Mouse (Mus musculus): Measurements from ENCODE around the gene Rbfox1. TPM values are rescaled to one million over a fixed set of nuclear protein-coding genes. Genes with fewer than 3 reads are reported as not detected.

Gene Rbfox1
- polyA plus RNA-seq, 1 experiment from 2014 or later = 2.3 TPM

GRCm38 (mm10) chr16:6840461-6840860 is 955.3 kb downstream of the Rbfox1 start:
- Histone ChIP-seq H3K4me2 (replicated peaks; ENCODE audit: low read depth) (no peak overlapping the region), H3K27me3 (replicated peaks; ENCODE audit: control insufficient read depth, insufficient read depth, low read length) (no peaks in the 10 kb centered on the region), H3K9me3 (ENCODE audit: control insufficient read depth) (no peaks in the 10 kb centered on the region), H3K4me1 (replicated peaks; ENCODE audit: control insufficient read depth, insufficient read depth, low read length) (no peaks in the 10 kb centered on the region), H3K36me3 (ENCODE audit: control insufficient read depth, insufficient read depth) (no peaks in the 10 kb centered on the region), H3K27ac (ENCODE audit: low read depth, low read length) (no peak overlapping the region), H3K4me3 (ENCODE audit: low read depth, low read length) (no peak overlapping the region), H3K9ac (ENCODE audit: low read depth, low read length) (no peak overlapping the region)
- ATAC-seq = no peak
- no peak for TF ChIP-seq CTCF (IDR thresholded peaks at IDR 0.05; ENCODE audit: low read depth)
- whole genome bisulfite sequencing = 76% methylated on average over 7 of the region's 7 CpGs

- no peak overlapping the region for H3K27ac ChIP-seq (ENCODE audit: low read depth, low read length)
- no peak for TF ChIP-seq CTCF (IDR thresholded peaks at IDR 0.05; ENCODE audit: low read depth)
- 61% methylated on average over 8 of the region's 8 CpGs for WGBS
- no peaks in the 10 kb centered on the region for H3K27me3 ChIP-seq (replicated peaks; ENCODE audit: control insufficient read depth, insufficient read depth, low read length)
- H3K36me3 ChIP-seq (ENCODE audit: control insufficient read depth, insufficient read depth) = no peaks in the 10 kb centered on the region
- no peak overlapping the region for H3K4me3 ChIP-seq (ENCODE audit: low read depth, low read length)
- no peak for ATAC-seq
- H3K9ac ChIP-seq (ENCODE audit: low read depth, low read length) = no peak overlapping the region
- no peaks in the 10 kb centered on the region for H3K4me1 ChIP-seq (replicated peaks; ENCODE audit: control insufficient read depth, insufficient read depth, low read length)
- no peak overlapping the region for H3K4me2 ChIP-seq (replicated peaks; ENCODE audit: low read depth)
- H3K9me3 ChIP-seq (ENCODE audit: control insufficient read depth) = no peaks in the 10 kb centered on the region
Measured at GRCm38 (mm10) chr16:6842066-6842785, 957.1 kb downstream of the Rbfox1 start.

- ATAC-seq = no peak
Measured at GRCm38 (mm10) chr16:6844659-6845058, 959.5 kb downstream of the Rbfox1 start.

GRCm38 (mm10) chr16:6851393-6851792 is 966.2 kb downstream of the Rbfox1 start:
- Histone ChIP-seq H3K27me3 (replicated peaks; ENCODE audit: control insufficient read depth, insufficient read depth, low read length) (no peaks in the 10 kb centered on the region), H3K27ac (ENCODE audit: low read depth, low read length) (no peak overlapping the region), H3K9ac (ENCODE audit: low read depth, low read length) (no peak overlapping the region), H3K36me3 (ENCODE audit: control insufficient read depth, insufficient read depth) (no peaks in the 10 kb centered on the region), H3K4me1 (replicated peaks; ENCODE audit: control insufficient read depth, insufficient read depth, low read length) (no peaks in the 10 kb centered on the region), H3K4me3 (ENCODE audit: low read depth, low read length) (no peak overlapping the region), H3K9me3 (ENCODE audit: control insufficient read depth) (no peaks in the 10 kb centered on the region), H3K4me2 (replicated peaks; ENCODE audit: low read depth) (no peak overlapping the region)
- TF ChIP-seq CTCF (IDR thresholded peaks at IDR 0.05; ENCODE audit: low read depth) = no peak
- 78% methylated on average over 9 of the region's 9 CpGs for WGBS
- ATAC-seq = no peak

More at GRCm38 (mm10) chr16:6844659-6845058, 959.5 kb downstream of the Rbfox1 start:
- H3K36me3 ChIP-seq (ENCODE audit: control insufficient read depth, insufficient read depth) = no peaks in the 10 kb centered on the region
- H3K27me3 ChIP-seq (replicated peaks; ENCODE audit: control insufficient read depth, insufficient read depth, low read length) = no peaks in the 10 kb centered on the region
- WGBS = 44% methylated on average over 4 of the region's 4 CpGs
- H3K4me2 ChIP-seq (replicated peaks; ENCODE audit: low read depth) = no peak overlapping the region
- H3K27ac ChIP-seq (ENCODE audit: low read depth, low read length) = no peak overlapping the region
- H3K4me3 ChIP-seq (ENCODE audit: low read depth, low read length) = no peak overlapping the region
- no peak overlapping the region for H3K9ac ChIP-seq (ENCODE audit: low read depth, low read length)
- no peaks in the 10 kb centered on the region for H3K9me3 ChIP-seq (ENCODE audit: control insufficient read depth)
- H3K4me1 ChIP-seq (replicated peaks; ENCODE audit: control insufficient read depth, insufficient read depth, low read length) = no peaks in the 10 kb centered on the region
- TF ChIP-seq CTCF (IDR thresholded peaks at IDR 0.05; ENCODE audit: low read depth) = no peak

GRCm38 (mm10) chr16:6853796-6854195 is 968.6 kb downstream of the Rbfox1 start:
- no peak for TF ChIP-seq CTCF (IDR thresholded peaks at IDR 0.05; ENCODE audit: low read depth)
- 94% methylated on average over 2 of the region's 2 CpGs for WGBS
- Histone ChIP-seq H3K27ac (ENCODE audit: low read depth, low read length) (no peak overlapping the region), H3K9me3 (ENCODE audit: control insufficient read depth) (no peaks in the 10 kb centered on the region), H3K4me2 (replicated peaks; ENCODE audit: low read depth) (no peak overlapping the region), H3K36me3 (ENCODE audit: control insufficient read depth, insufficient read depth) (no peaks in the 10 kb centered on the region), H3K4me3 (ENCODE audit: low read depth, low read length) (no peak overlapping the region), H3K27me3 (replicated peaks; ENCODE audit: control insufficient read depth, insufficient read depth, low read length) (no peaks in the 10 kb centered on the region), H3K4me1 (replicated peaks; ENCODE audit: control insufficient read depth, insufficient read depth, low read length) (no peaks in the 10 kb centered on the region), H3K9ac (ENCODE audit: low read depth, low read length) (no peak overlapping the region)
- no peak for ATAC-seq

GRCm38 (mm10) chr16:6861656-6862055 is 976.5 kb downstream of the Rbfox1 start:
- WGBS = 85% methylated on average over 2 of the region's 2 CpGs
- no peak for ATAC-seq
- Histone ChIP-seq H3K4me2 (replicated peaks; ENCODE audit: low read depth) (no peak overlapping the region), H3K4me1 (replicated peaks; ENCODE audit: control insufficient read depth, insufficient read depth, low read length) (no peaks in the 10 kb centered on the region), H3K36me3 (ENCODE audit: control insufficient read depth, insufficient read depth) (no peaks in the 10 kb centered on the region), H3K27ac (ENCODE audit: low read depth, low read length) (no peak overlapping the region), H3K27me3 (replicated peaks; ENCODE audit: control insufficient read depth, insufficient read depth, low read length) (no peaks in the 10 kb centered on the region), H3K4me3 (ENCODE audit: low read depth, low read length) (no peak overlapping the region), H3K9me3 (ENCODE audit: control insufficient read depth) (no peaks in the 10 kb centered on the region), H3K9ac (ENCODE audit: low read depth, low read length) (no peak overlapping the region)
- TF ChIP-seq CTCF (IDR thresholded peaks at IDR 0.05; ENCODE audit: low read depth) = no peak
